Mouse (Mus musculus): ENCODE data around the gene Madd.

DNA sequence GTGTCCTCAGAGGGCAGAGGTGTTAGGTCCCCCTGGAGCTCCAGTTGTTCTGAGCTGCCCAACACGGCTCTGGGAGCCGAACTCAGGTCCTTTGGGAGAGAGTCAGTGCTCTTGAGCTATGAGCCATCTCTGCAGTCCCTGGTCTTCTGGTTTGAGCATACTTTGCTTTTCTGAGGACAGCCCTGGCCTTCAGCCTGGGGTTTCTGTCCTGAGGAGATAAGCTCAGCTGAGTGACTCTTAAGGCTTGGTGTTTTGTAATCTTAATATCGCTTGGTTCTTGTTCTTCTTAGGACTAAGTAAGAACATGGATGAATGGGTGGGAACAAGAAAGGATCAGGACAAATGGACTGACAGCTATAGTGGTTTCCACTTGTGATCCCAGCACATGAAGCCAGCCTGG is 75.5 kb downstream of the Madd start:
- TF ChIP-seq POLR2A (IDR thresholded peaks at IDR 0.05; ENCODE audit: borderline replicate concordance, low read depth, low read length) (no peak), CTCF (IDR thresholded peaks at IDR 0.05; ENCODE audit: low read depth, low read length) (no peak)

Data from bone marrow macrophage, adult 2 months (primary cell).